Mouse (Mus musculus) kidney, postnatal 14 days (tissue): Measurements from ENCODE around the gene Lrp1.

Source experiments
- DNase-seq: peaks from one replicate; pipeline ENCODE4 v3.0.0; 2022; ENCODE audit warnings: mixed read lengths

Gene Lrp1

GRCm38 (mm10) chr10:127614236-127615033 lies 6.5 kb downstream of the Lrp1 start:
- peak; percentile 24 for DNase-seq

GRCm38 (mm10) chr10:127612079-127612775 lies 8.7 kb downstream of the Lrp1 start:
- no peak for DNase-seq

DNA sequence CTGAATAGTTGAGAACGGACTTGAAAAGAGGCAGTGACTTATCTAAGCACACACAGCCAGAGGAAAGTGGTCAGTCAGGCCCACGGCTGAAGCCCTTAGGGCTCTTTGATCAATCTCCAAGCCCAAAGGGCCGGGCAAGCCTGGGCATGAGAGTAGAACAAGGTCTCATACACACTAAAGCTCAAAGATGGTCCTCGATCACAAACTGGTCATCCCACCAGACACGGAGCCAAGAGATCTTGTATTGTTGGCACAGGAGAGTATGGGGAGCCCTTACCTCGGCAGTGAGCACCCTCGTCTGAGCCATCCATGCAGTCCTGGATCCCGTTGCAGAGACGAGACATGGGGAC lies 10.9 kb downstream of the Lrp1 start:
- no peak for DNase-seq

GRCm38 (mm10) chr10:127609415-127610065 lies 11.4 kb downstream of the Lrp1 start:
- peak; percentile 47 for DNase-seq

DNA sequence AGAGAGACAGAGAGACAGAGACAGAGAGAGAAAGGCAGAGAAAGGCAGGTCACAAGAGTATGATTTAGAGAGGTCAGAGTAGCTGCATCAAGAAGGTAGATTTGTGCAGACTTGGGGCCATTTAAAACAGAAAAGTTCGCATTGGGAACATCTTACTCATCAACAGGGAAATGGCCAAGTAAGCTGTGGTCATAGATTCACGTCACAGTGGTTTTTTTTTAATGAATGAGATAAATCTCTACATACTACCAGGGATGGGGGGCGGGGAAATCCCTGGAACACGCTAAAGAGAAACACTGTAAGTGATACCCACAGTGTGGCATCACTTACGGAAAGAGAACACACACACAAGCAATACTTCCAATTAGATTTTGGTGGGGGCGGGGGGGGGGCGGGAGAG lies 13.9 kb downstream of the Lrp1 start:
- DNase-seq, result no peak

DNA sequence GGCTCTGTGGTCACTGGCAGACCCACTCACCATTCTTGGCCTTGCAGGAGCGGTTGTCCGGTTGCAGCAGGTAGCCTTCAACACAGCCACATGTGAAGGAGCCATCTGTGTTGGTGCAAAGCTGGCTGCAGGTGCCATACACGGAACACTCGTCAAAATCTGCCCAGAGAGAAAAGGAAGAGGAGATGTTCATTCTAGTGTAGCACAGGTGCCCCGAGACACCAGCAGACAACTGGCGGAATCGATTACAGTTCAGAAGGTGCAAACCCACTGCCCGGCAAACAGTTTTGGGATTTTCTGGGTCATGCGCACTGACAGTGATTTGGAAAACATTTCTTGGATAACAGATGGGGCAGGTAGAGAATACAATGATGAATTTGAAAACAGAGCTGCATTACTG lies 15.2 kb downstream of the Lrp1 start:
- DNase-seq, result no peak

DNA sequence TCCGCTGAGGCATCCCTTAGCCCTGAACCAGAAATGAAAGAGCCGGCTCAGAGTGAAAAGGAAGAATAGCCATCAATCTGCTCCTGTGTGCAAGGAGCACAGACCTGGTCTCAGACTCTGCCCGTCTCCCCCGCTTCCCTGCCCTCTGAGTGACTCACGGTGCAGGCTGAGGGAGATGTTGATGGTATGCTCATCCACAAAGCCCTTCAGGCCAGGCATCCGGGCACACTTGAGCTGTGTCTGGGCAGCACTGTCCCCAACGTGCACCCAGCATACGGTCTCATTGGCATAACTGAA lies 15.7 kb downstream of the Lrp1 start:
- DNase-seq, result no peak

GRCm38 (mm10) chr10:127604465-127605250 lies 16.3 kb downstream of the Lrp1 start:
- DNase-seq, result peak; percentile 84

DNA sequence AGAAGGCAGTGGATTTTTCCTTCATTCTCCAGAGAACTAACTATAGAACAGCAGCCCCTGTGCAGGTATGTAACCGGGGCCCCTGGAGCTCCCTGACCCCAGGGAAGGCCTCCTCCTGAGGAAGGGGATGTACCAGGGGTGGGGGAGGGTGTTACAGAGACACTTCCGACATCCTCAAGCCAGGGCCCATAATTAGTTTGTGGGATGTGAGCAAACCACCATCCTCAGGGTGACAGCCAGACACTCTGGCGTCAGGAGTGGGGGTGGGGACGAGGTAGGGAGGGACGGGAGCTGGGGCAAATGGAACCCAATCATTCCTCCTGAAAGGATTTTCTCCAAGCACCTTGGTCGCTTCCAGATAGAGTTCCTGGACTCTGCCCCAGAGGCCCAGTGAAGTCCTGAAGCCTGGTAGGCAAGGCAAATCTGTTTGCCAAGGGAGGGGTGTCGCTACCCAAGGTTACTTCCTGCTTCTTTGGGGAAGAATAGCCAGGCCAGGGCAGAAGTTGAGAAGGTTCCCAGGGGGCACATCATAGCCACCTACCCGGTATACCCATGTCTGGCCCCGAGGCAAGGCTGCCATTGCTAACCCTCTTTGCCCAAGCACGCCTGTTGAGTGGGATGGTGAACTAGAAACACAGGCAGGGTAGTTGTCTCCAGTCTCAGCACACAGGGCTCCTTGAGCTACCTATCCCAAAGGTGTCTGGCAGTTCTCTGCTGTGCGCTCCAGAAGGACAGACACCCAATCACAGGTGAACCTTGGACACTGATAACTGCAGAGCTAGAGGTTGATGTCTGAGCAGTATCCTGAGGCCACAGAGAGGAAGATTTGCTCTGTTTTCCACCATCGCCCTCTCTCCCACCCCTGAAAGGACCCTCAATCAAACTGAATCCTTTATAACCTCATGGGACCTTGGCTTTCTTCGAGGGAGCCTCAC lies 17.2 kb downstream of the Lrp1 start:
- DNase-seq, result no peak

DNA sequence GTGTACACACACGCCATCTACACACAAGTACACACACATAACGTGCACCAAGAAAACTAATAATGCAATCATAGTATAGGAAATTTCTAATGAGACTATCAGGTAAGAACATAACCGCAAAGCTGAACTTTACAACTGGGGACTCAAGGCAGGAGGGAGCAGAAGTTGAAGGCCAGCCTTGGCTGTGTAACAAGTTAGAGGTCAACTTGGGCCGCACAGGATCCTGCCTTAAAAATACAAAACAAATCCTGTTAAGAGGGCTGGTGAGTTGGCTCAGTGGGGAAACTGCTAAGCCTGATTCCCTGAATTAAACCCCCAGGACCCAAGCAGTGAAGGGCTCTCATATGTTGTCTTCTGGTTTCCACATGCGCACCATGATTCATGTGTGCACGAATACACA lies 18.8 kb downstream of the Lrp1 start:
- DNase-seq, result no peak

- peak; percentile 66 for DNase-seq
Measured at GRCm38 (mm10) chr10:127599779-127600541, 21.0 kb downstream of the Lrp1 start.

DNA sequence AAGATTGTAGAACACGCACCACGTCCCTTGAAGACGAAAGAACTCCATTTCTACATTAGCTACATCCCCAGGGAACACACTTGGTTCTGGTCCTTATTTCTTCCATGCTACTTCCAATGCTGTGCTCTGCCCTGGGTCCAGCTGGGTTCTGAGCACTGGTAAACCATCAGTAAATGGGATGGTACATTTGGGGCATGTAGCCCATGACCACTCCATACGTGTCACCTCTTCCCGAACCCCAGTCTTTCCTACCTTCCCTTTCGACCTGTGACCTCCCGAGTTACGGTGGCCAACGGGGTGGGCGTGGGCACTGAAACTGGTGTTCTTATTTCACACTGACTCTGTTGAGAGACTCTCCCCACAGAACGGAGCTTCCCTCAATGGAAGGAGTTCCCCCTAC lies 21.7 kb downstream of the Lrp1 start:
- DNase-seq, result no peak

DNA sequence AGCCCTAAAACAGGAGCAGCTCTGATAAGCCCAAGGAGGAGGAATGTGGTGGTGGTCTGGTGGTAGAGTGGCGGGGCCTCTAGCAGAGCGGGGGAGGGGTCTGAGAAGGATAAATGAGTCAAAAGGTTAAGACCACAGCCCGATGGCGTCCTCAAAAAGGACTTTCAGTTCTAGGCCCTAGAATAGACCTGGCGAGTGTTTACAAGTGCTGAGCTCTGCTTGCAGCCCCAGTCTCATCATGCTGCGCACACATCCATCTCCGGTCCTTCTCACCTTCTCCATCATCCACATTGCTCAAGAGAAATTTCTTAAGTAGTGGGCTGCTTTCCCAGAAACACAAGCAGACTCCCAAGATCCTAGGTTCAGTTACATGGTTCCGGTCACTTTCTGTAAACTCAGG lies 22.3 kb downstream of the Lrp1 start:
- DNase-seq, result no peak

- no peak for DNase-seq
Measured at GRCm38 (mm10) chr10:127597311-127597901, 23.5 kb downstream of the Lrp1 start.

GRCm38 (mm10) chr10:127596321-127596941 lies 24.5 kb downstream of the Lrp1 start:
- no peak for DNase-seq

DNA sequence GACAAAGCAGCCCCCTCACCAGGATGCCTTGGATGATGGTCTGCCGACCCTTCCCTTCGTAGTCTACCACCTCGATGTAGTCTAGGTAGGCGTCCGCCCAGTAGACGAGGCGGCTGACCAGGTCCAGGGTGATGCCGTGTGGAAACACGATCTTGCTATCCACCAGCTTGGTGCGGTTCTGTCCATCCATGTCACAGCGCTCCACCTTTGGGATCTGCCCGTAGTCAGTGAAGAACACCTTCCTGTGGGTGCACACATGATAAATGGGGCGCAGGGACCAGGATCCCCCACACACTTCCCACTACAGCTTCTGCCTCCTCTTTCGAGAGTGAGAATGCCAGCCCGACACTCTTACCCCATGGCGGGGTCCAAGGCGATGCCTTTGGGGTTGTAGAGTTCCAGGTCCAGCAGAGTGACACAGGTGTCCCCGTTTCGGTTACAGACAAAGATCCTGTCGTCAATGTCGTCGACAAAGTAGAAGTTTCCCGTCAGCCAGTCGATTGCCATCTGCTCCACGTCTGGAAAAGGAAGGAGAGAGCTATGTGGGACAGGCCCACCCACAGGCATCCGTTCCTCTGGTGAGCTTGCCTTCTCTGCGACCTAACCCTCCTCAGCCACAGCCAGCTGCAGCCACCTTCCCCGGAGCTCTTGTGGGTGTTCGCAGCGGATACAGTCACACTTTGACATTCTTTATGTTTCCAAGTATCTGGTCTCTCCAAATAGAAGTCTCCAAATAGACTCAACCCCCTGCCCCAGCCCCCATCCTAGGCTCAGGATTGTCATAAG lies 25.8 kb downstream of the Lrp1 start:
- no peak for DNase-seq

DNA sequence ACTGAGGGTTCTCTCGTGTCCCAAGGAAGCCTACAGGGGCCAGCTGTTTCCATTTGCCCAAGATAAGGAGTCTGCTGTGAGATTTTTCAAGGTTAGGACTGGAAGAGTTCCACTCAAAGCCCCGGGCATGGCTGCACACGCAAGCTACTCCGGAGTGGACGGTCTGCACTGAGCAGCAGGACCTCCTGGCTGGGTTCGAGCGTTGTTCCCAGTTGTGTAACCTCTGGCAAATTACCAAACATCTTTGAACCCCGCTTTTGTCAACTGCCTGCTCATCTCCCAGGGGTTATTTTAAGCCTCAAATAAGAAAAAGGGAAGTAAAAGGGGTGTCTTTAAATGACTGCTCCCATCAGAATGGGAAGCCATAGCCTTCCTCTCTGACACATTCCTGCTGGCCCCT lies 26.5 kb downstream of the Lrp1 start:
- DNase-seq, result no peak

DNA sequence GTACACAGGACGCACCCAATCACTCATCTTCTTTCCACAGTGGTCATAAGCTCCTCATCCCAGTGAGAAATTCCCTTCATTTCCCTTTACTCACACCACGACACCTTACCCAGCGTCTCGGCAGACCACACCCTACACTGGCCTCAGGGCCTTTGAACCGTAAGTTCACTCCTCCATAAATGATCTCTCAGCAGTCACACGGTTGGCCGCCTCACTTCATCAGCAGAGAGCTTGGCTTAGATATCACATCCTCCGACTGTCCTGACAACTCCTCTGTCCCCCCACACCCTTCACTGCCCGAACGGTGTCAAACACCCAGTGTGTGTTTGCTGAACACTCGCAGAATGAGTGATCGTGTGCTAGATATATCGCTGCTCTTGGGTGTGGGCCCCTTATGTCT lies 28.1 kb downstream of the Lrp1 start:
- DNase-seq, result no peak

GRCm38 (mm10) chr10:127592423-127592822 lies 28.5 kb downstream of the Lrp1 start:
- no peak for DNase-seq

GRCm38 (mm10) chr10:127591514-127591913 lies 29.4 kb downstream of the Lrp1 start:
- DNase-seq, result no peak
